Mouse (Mus musculus): ENCODE data around the gene Sh2d6.

GRCm38 (mm10) chr6:72498950-72499349, 22.6 kb downstream of the Sh2d6 start:
- no peak for TF ChIP-seq CTCF (IDR thresholded peaks at IDR 0.05; ENCODE audit: borderline replicate concordance, control insufficient read depth, extremely low read depth, insufficient read depth, low read length, poor library complexity)
- no peak for TF ChIP-seq POLR2A (IDR thresholded peaks at IDR 0.05; ENCODE audit: control insufficient read depth, extremely low read depth, insufficient read depth, low read length, poor library complexity)

Measured in thymus, adult 2 months (tissue).